Mouse (Mus musculus) cerebellum, adult 18-20 months (tissue): ENCODE data around the gene Vmn2r12.
"Not testable (repeated sequence)": the region's sequence is repeated elsewhere in the genome, so short reads cannot be mapped to it uniquely, and the experiment has no call there.

Experiments
- DNase-seq, 2 experiments: peaks; one replicate each; pipeline ENCODE4 v3.0.0; 2021

The Vmn2r12 gene

DNA sequence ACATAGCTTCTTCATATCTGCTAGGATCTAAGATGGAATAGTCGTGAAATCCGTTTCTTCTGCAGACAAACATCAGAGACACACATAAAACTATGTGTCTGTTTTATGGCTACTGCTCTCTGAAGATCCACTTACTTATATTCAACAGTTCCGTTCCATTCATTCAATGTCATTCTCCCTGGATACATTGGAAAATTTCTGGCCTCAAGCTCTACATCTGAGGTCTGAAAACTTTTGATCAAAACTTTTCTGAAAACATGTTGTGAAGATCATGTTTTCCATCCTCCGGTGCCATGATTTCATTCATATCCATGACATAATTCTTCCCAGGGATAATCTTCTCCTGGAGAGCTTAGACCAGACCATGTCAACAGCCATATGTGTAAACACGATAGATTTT, at the start of gene Vmn2r12:
TSS of gene Vmn2r12 (minus strand) at position 101 of the 400 bp plus-strand sequence.
- not testable (repeated sequence) for DNase-seq

GRCm38 (mm10) chr5:109139546-109139945, 41.8 kb upstream of the Vmn2r12 start:
- no peak for DNase-seq

DNA sequence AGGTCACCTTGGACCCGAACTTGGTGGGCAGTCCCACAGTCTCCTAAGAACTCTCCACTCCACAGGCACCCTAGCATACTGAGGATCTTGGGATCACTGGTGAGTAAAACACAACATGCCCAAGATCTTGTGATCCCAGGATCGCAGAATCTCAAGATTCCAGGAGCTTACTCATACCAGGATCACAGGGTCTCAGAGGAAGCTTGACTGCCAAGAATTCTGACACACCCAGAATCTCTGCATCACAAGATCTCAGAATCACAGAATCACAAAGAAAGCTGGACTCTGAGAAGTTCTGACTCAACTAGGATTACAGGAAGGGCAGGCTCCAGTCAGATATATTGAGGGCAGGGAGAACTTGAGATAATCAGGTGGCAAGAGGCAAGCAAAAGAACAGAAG, 39.0 kb upstream of the Vmn2r12 start:
- no peak for DNase-seq

DNA sequence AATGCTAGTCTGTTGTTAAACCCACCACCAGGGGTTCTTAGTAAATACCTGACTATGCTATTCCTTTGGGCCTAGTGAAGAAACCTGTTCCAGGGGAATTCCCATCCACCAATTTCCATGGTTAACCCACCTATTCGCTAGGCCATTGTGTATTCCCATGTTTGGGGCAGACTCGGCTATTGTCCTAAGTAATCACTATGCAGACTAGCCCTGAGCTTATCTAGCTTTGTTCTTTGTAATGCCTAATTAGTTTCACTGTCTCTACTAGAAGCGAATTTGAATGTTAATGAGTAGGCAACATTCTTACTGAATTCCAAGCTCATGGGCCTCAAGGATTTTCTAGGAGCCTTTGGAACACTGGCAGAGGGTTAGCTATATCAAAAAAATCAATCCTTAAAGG, 1.3 kb downstream of the Vmn2r12 start:
- DNase-seq, result not testable (repeated sequence)

DNA sequence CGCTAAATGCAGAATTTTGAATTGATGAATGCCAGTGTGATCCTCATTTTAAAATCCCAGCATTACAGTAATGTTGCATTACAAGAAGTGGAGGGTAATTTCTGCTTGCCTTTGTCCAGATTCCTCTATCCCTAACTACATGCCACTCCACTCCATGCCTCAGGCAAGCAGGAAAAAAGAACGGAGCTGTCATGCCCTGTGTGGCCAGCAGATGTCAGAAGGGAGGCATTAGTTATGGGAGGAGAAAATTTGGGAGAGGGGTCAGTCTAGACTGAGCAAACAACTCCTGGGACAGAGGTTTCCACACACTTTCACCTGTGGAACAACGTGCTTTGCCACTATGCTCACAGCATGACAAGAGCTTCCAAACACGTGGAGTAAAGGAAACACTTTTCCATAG, 25.7 kb downstream of the Vmn2r12 start:
- not testable (repeated sequence) for DNase-seq

GRCm38 (mm10) chr5:109059469-109059868, 38.3 kb downstream of the Vmn2r12 start, which contains the start of gene Vmn2r11:
Vmn2r11 (minus strand) TSS chr5:109059569.
- not testable (repeated sequence) for DNase-seq

GRCm38 (mm10) chr5:109055286-109055685, 42.5 kb downstream of the Vmn2r12 start:
- no peak for DNase-seq
